12 mouse cellular contexts compared by ENCODE assay signal in the genomic region with DNA sequence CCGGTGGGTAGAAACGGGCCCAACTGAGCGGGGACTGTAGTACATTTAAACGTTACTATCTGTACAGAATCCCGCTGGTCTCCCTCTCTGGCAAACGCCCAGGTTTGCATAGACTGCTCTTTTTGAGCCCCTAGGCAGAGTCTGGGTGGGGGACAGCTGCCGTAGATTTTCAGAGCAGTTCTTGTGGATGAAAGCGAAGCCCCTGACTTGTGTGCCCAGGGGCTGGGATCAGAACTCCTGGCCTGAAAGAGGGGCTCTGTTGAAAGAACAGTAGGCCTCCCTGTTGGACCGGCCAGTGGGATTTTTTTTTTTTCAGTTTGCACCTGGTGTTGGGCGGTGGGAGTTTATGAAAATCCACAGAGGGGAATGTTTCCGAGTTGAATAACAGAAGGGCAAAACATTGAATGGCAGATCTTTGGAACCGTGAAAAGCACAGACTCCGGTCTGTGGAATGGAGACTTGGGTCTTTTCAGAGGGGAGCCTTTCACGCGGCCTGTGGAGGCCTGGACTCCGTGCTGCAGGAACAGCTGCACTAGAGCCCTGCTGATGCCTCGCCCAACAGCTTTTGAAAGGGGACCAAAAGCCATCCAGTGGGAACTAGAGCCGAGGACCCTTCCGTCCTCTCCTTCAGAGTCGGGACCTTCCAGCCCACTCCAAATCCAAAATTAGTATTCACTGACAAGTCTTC.
DNase-seq lines count a peak whose midpoint lies in the region; ATAC-seq lines count a peak whose summit lies in the region.
"Had no signal": no experiment of that assay in that cellular context is flagged by ENCODE, and none has a peak within 500 bp of the region (broad histone marks: within the 10 kb centered on the region; RNA-seq: fewer than 3 reads in every experiment).

No protein-coding gene starts in this region.

- H3K4me2 ChIP-seq in midbrain, embryonic 13.5 days (replicated peaks) = no peak overlapping the region
- no peak overlapping the region for H3K4me2 ChIP-seq in midbrain, embryonic 11.5 days
- no peak overlapping the region for H3K4me2 ChIP-seq in forebrain, embryonic 15.5 days (replicated peaks)
- H3K4me2 ChIP-seq in midbrain, embryonic 16.5 days (ENCODE audit: low read length) = no peak overlapping the region
- H3K4me2 ChIP-seq: lung, embryonic 14.5 days had no signal

- H3K9me3 ChIP-seq in midbrain, embryonic 13.5 days = no peaks in the 10 kb centered on the region
- H3K9me3 ChIP-seq in midbrain, embryonic 11.5 days (ENCODE audit: control insufficient read depth, low read length) = no peaks in the 10 kb centered on the region
- H3K9me3 ChIP-seq in forebrain, embryonic 15.5 days = no peaks in the 10 kb centered on the region
- no peaks in the 10 kb centered on the region for H3K9me3 ChIP-seq in midbrain, embryonic 16.5 days (replicated peaks; ENCODE audit: control insufficient read depth, low read length, poor library complexity, severe bottlenecking)
- H3K9me3 ChIP-seq: heart, embryonic 10.5 days had no signal

- H3K27ac ChIP-seq in midbrain, embryonic 13.5 days = no peak overlapping the region
- no peak overlapping the region for H3K27ac ChIP-seq in midbrain, embryonic 11.5 days (ENCODE audit: low read depth, low read length)
- no peak overlapping the region for H3K27ac ChIP-seq in forebrain, embryonic 15.5 days (replicated peaks)
- no peak overlapping the region for H3K27ac ChIP-seq in midbrain, embryonic 16.5 days (ENCODE audit: low read length)
- H3K27ac ChIP-seq: heart, embryonic 10.5 days had no signal

- no peak overlapping the region for H3K9ac ChIP-seq in midbrain, embryonic 13.5 days (replicated peaks)
- no peak overlapping the region for H3K9ac ChIP-seq in midbrain, embryonic 11.5 days (ENCODE audit: low read length)
- no peak overlapping the region for H3K9ac ChIP-seq in forebrain, embryonic 15.5 days (replicated peaks)
- no peak overlapping the region for H3K9ac ChIP-seq in midbrain, embryonic 16.5 days (ENCODE audit: low read depth, low read length)
- H3K9ac ChIP-seq: lung, embryonic 14.5 days had no signal

- DNase-seq in heart, adult 11 months = peak; percentile 70
- no peak for DNase-seq in heart, postnatal 4 days
- DNase-seq in midbrain, embryonic 11.5 days (ENCODE audit: low spot score, missing footprints) = no peak
- no peak for DNase-seq in adipocyte (ENCODE audit: low spot score)
- DNase-seq: adrenal gland, postnatal 10 days; kidney, postnatal 25 days; lung, embryonic 14.5 days had no signal

- ATAC-seq in midbrain, embryonic 13.5 days = 0 out of 2 replicates have a peak, but pooled peaks have one; percentile 50
- ATAC-seq in midbrain, embryonic 11.5 days (ENCODE audit: low FRiP score) = no peak
- ATAC-seq in forebrain, embryonic 15.5 days (replicated peaks) = peak; percentile 66
- peak; percentile 58; the same call in 1 of the 2 replicates for ATAC-seq in midbrain, embryonic 16.5 days

- WGBS in midbrain, embryonic 13.5 days = 71% methylated on average over 20 of the region's 20 CpGs
- WGBS in midbrain, embryonic 11.5 days = 84% methylated on average over 20 of the region's 20 CpGs
- 61% methylated on average over 20 of the region's 20 CpGs for WGBS in forebrain, embryonic 15.5 days
- 67% methylated on average over 20 of the region's 20 CpGs for WGBS in midbrain, embryonic 16.5 days

- H3K36me3 ChIP-seq in midbrain, embryonic 13.5 days = no peaks in the 10 kb centered on the region
- no peaks in the 10 kb centered on the region for H3K36me3 ChIP-seq in midbrain, embryonic 11.5 days (ENCODE audit: control insufficient read depth, insufficient read depth, low read length)
- no peaks in the 10 kb centered on the region for H3K36me3 ChIP-seq in forebrain, embryonic 15.5 days
- no peaks in the 10 kb centered on the region for H3K36me3 ChIP-seq in midbrain, embryonic 16.5 days (ENCODE audit: control insufficient read depth, insufficient read depth, low read length)
- H3K36me3 ChIP-seq: heart, embryonic 10.5 days had no signal

- H3K4me1 ChIP-seq in midbrain, embryonic 13.5 days (replicated peaks) = no peaks in the 10 kb centered on the region
- H3K4me1 ChIP-seq in midbrain, embryonic 11.5 days (ENCODE audit: control insufficient read depth, insufficient read depth, low read length) = no peaks in the 10 kb centered on the region
- H3K4me1 ChIP-seq in forebrain, embryonic 15.5 days = 0 out of 2 replicates have a peak, but pooled peaks cover 7% of the 10 kb centered on the region
- H3K4me1 ChIP-seq in midbrain, embryonic 16.5 days (ENCODE audit: control insufficient read depth, insufficient read depth, low read length) = no peaks in the 10 kb centered on the region
- H3K4me1 ChIP-seq: heart, embryonic 10.5 days had no signal

- H3K27me3 ChIP-seq in midbrain, embryonic 13.5 days = no peaks in the 10 kb centered on the region
- H3K27me3 ChIP-seq in midbrain, embryonic 11.5 days (ENCODE audit: control insufficient read depth, insufficient read depth, low read length) = no peaks in the 10 kb centered on the region
- no peaks in the 10 kb centered on the region for H3K27me3 ChIP-seq in forebrain, embryonic 15.5 days
- no peaks in the 10 kb centered on the region for H3K27me3 ChIP-seq in midbrain, embryonic 16.5 days (ENCODE audit: control insufficient read depth, insufficient read depth, low read depth, low read length)
- H3K27me3 ChIP-seq: CH12.LX had no signal

- no peak overlapping the region for H3K4me3 ChIP-seq in midbrain, embryonic 13.5 days (replicated peaks)
- H3K4me3 ChIP-seq in midbrain, embryonic 11.5 days (ENCODE audit: low read depth, low read length) = no peak overlapping the region
- no peak overlapping the region for H3K4me3 ChIP-seq in forebrain, embryonic 15.5 days
- H3K4me3 ChIP-seq in midbrain, embryonic 16.5 days (ENCODE audit: low read depth, low read length) = no peak overlapping the region
- H3K4me3 ChIP-seq: heart, embryonic 10.5 days had no signal
